Mouse (Mus musculus): ENCODE results near the gene Olfr195. TPM values are rescaled to one million over a fixed set of nuclear protein-coding genes. Genes with fewer than 3 reads are reported as not detected.

Gene Olfr195
- polyA plus RNA-seq (2012; fragmentation: generic; extraction: Trizol) = not detected

GRCm38 (mm10) chr16:59146746-59147145, at the start of gene Olfr195:
Olfr195 (plus strand) TSS chr16:59147046.

GRCm38 (mm10) chr16:59111781-59112180, 35.1 kb upstream of the Olfr195 start, which contains the start of gene Olfr193:
Olfr193 (minus strand) TSS chr16:59111881.

GRCm38 (mm10) chr16:59120969-59121368, 25.9 kb upstream of the Olfr195 start, which contains the start of gene Olfr194:
Olfr194 (minus strand) TSS chr16:59121069.

GRCm38 (mm10) chr16:59170354-59170753, 23.5 kb downstream of the Olfr195 start, which contains the start of gene Olfr196:
Olfr196 (minus strand) TSS chr16:59170454.

Other genes with a start within 250 kb of the Olfr195 start
- gene Olfr181, start 218.3 kb upstream of the Olfr195 start, polyA plus RNA-seq (2012; fragmentation: generic; extraction: Trizol) = not detected
- not detected for gene Olfr180, start 217.7 kb upstream of the Olfr195 start, polyA plus RNA-seq (2012; fragmentation: generic; extraction: Trizol)
- not detected for gene Olfr183, start 151.7 kb upstream of the Olfr195 start, polyA plus RNA-seq (2012; fragmentation: generic; extraction: Trizol)
- not detected for gene Olfr186, start 116.8 kb upstream of the Olfr195 start, polyA plus RNA-seq (2012; fragmentation: generic; extraction: Trizol)
- gene Olfr187, start 107.3 kb upstream of the Olfr195 start, polyA plus RNA-seq (2012; fragmentation: generic; extraction: Trizol) = not detected
- gene Olfr190, start 69.0 kb upstream of the Olfr195 start, polyA plus RNA-seq (2012; fragmentation: generic; extraction: Trizol) = not detected
- not detected for gene Olfr191, start 57.2 kb upstream of the Olfr195 start, polyA plus RNA-seq (2012; fragmentation: generic; extraction: Trizol)
- not detected for gene Olfr193, start 35.2 kb upstream of the Olfr195 start, polyA plus RNA-seq (2012; fragmentation: generic; extraction: Trizol)
- gene Olfr194, start 26.0 kb upstream of the Olfr195 start, polyA plus RNA-seq (2012; fragmentation: generic; extraction: Trizol) = not detected
- not detected for gene Olfr196, start 23.4 kb downstream of the Olfr195 start, polyA plus RNA-seq (2012; fragmentation: generic; extraction: Trizol)
- gene Olfr198, start 56.5 kb downstream of the Olfr195 start, polyA plus RNA-seq (2012; fragmentation: generic; extraction: Trizol) = not detected
- gene Olfr199, start 72.7 kb downstream of the Olfr195 start, polyA plus RNA-seq (2012; fragmentation: generic; extraction: Trizol) = not detected
- gene Olfr201, start 125.6 kb downstream of the Olfr195 start, polyA plus RNA-seq (2012; fragmentation: generic; extraction: Trizol) = not detected
- not detected for gene Olfr202, start 139.7 kb downstream of the Olfr195 start, polyA plus RNA-seq (2012; fragmentation: generic; extraction: Trizol)
- not detected for gene Olfr203, start 151.8 kb downstream of the Olfr195 start, polyA plus RNA-seq (2012; fragmentation: generic; extraction: Trizol)
- gene Olfr204, start 171.2 kb downstream of the Olfr195 start, polyA plus RNA-seq (2012; fragmentation: generic; extraction: Trizol) = not detected
- not detected for gene Olfr205, start 184.1 kb downstream of the Olfr195 start, polyA plus RNA-seq (2012; fragmentation: generic; extraction: Trizol)
- gene Olfr206, start 202.2 kb downstream of the Olfr195 start, polyA plus RNA-seq (2012; fragmentation: generic; extraction: Trizol) = not detected
- not detected for gene Olfr209, start 216.9 kb downstream of the Olfr195 start, polyA plus RNA-seq (2012; fragmentation: generic; extraction: Trizol)

All from C3H10T1/2 (cell line).